Mouse (Mus musculus) 3T3-L1 (cell line): ENCODE data around the gene Gm382.

Experiments
- DNase-seq: peaks from one replicate; pipeline ENCODE4 v3.0.0-alpha.2; 2015; ENCODE audit warnings: low read depth, low spot score

The Gm382 gene

GRCm38 (mm10) chrX:127039672-127040071 lies at the start of gene Gm382:
Gm382 (plus strand) TSS chrX:127039972.
- no peak for DNase-seq

DNA sequence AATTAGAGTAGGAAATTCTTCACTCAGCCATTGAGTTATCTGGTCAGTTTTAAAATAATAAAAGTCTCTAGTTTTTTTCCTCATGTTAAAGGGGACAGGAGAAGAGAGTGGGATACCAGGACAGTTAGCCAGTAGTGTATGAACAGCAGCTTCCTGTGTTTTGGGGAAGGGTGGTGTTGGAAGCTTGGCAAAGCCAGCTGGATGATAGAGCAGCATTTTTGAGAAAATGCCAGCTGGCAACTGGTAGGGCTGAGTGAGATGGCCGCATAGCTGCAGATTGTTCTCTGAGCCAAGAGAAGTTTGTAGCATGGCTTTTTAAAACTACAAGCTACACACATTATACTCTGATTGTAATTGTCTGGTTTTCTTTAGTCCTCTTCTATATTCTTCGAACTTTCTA lies 30.4 kb downstream of the Gm382 start:
- peak; percentile 90 for DNase-seq

- no peak for DNase-seq
Observed at GRCm38 (mm10) chrX:127091282-127091681, 51.5 kb downstream of the Gm382 start.

DNA sequence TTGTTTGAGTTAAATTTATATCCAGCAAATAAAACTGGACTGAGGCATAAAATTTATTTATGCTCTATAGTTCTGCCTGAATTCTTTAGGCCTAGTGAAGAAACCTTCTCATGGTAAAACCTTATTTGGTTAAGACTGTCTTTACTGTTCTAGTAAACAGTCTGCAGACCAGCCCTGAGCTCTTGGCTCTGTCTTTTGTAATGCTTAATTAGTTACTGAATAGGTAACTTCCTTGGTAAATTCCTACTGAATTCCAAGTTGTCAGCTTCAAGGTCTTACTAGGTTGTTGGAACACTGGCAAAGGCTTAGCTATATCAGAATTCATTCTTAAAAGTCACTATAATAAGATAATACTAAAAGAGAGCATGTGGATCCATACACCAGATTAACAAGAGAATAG lies 53.3 kb downstream of the Gm382 start:
- DNase-seq: no peak

GRCm38 (mm10) chrX:127093961-127094360 lies 54.2 kb downstream of the Gm382 start:
- DNase-seq: no peak

DNA sequence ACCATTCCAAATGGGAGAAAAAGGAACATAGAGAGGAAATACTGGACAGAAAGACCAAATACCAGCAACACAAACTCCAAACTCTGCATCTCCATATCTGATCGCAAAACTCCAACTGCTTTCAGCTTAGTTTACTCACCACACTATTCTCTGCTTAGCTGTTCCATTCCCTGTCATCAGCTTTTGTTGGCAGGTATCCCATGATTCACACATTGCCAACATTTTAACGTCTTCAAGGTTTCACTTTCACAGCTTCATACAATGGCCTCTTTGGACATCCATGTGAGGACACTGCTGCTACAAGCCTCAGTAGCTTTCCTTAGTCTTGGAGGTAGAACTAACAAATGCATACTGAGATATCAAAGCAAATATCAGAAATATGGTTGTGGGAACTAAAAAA lies 64.6 kb downstream of the Gm382 start:
- DNase-seq: peak; percentile 86
